In the genomic region with DNA sequence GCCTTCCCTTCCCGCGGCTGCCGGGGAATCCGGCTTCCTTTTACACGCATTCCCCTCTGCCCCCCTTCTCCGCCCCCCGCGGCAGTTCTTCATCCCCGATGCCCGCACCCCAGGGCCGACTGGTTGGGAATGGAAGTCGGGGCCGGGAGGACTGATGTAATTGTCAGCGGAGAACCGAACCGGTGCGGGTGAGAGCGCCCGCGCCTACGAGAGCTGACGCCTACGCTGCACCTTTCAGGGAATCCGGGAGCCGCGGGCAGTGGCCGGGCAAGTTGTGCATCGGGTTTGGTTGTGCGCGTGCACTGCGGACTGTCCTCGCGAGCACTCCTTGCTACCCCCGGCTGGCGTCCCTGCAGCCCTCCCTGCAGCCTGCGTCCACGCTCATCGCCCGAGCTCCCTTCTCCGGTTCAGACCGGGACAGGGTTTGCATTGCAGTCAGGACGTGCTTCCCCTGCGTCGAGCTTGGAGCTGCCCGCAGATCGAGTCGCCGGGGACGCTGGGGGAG, we compare ENCODE assay signal across 8 mouse cellular contexts. TPM values are rescaled to one million over a fixed set of nuclear protein-coding genes. Genes with fewer than 3 reads are reported as not detected.
DNase-seq lines count a peak whose midpoint lies in the region; ATAC-seq and TF ChIP-seq lines count a peak whose summit lies in the region.

No protein-coding gene starts in this region.

- DNase-seq in spleen, postnatal 10 days (ENCODE audit: low spot score in 2 of 2) = peak; percentile 7 to 17
- DNase-seq in spleen, postnatal 36 days (ENCODE audit: low spot score in 2 of 2) = no peak
- DNase-seq in embryo, embryonic 11.5 days (ENCODE audit: low read depth, low spot score) = peak; percentile 39
- DNase-seq in left cerebral cortex, postnatal 25 days (ENCODE audit: low spot score in 2 of 2) = peak; percentile 73 to 79
- DNase-seq in midbrain, embryonic 10.5 days (ENCODE audit: low spot score) = peak; percentile 79

- H3K4me1 ChIP-seq in intestine, embryonic 16.5 days (ENCODE audit: control insufficient read depth, insufficient read depth, low read length) = peaks cover 4% of the 10 kb centered on the region; the same call in 1 of the 2 replicates
- peaks cover 14% of the 10 kb centered on the region for H3K4me1 ChIP-seq in midbrain, embryonic 10.5 days
- no peaks in the 10 kb centered on the region; the same call in 1 of the 2 replicates for H3K4me1 ChIP-seq in small intestine, adult 2 months (ENCODE audit: control insufficient read depth, insufficient read depth, insufficient read length, low read length)

- H3K36me3 ChIP-seq in intestine, embryonic 16.5 days (ENCODE audit: control insufficient read depth, insufficient read depth, low read length) = no peaks in the 10 kb centered on the region
- no peaks in the 10 kb centered on the region for H3K36me3 ChIP-seq in midbrain, embryonic 10.5 days
- H3K36me3 ChIP-seq in small intestine, adult 2 months (ENCODE audit: control insufficient read depth, insufficient read depth, low read length) = no peaks in the 10 kb centered on the region

- no peak for TF ChIP-seq POLR2A in small intestine, adult 2 months (IDR thresholded peaks at IDR 0.05; ENCODE audit: low read depth, low read length)

- WGBS in intestine, embryonic 16.5 days = under 1% methylated on average over 48 of the region's 49 CpGs
- WGBS in midbrain, embryonic 10.5 days = under 1% methylated on average over 49 of the region's 49 CpGs
- WGBS in small intestine, adult 2 months = under 1% methylated on average over 49 of the region's 49 CpGs

- peak overlapping the region; percentile 93 for H3K4me2 ChIP-seq in intestine, embryonic 16.5 days (ENCODE audit: low read depth, low read length)

- peak overlapping the region; percentile 94 for H3K4me3 ChIP-seq in intestine, embryonic 16.5 days (ENCODE audit: low read length)
- peak overlapping the region; percentile 85 for H3K4me3 ChIP-seq in midbrain, embryonic 10.5 days
- H3K4me3 ChIP-seq in small intestine, adult 2 months (ENCODE audit: low read depth, low read length) = peak overlapping the region; percentile 77

- H3K27me3 ChIP-seq in intestine, embryonic 16.5 days (replicated peaks; ENCODE audit: control insufficient read depth, insufficient read depth, low read length) = no peaks in the 10 kb centered on the region
- peaks cover 59% of the 10 kb centered on the region for H3K27me3 ChIP-seq in midbrain, embryonic 10.5 days (ENCODE audit: low read depth, poor library complexity, severe bottlenecking)
- no peaks in the 10 kb centered on the region; the same call in 1 of the 2 replicates for H3K27me3 ChIP-seq in small intestine, adult 2 months (ENCODE audit: control insufficient read depth, insufficient read depth, low read length)

- no peak for TF ChIP-seq CTCF in small intestine, adult 2 months (IDR thresholded peaks at IDR 0.05; ENCODE audit: extremely low read depth, insufficient read length, insufficient replicate concordance, low read depth, low read length)

- ATAC-seq in granulocyte monocyte progenitor cell, adult 5-6 weeks (replicated peaks; ENCODE audit: poor library complexity, severe bottlenecking) = peak; percentile 45
- ATAC-seq in intestine, embryonic 16.5 days = peak; percentile 53

- no peaks in the 10 kb centered on the region for H3K9me3 ChIP-seq in intestine, embryonic 16.5 days (ENCODE audit: control insufficient read depth, low read length)
- H3K9me3 ChIP-seq in midbrain, embryonic 10.5 days (replicated peaks) = no peaks in the 10 kb centered on the region

- H3K27ac ChIP-seq in intestine, embryonic 16.5 days (ENCODE audit: low read length) = peak overlapping the region; percentile 60
- H3K27ac ChIP-seq in midbrain, embryonic 10.5 days (replicated peaks) = peak overlapping the region; percentile 88
- peak overlapping the region; percentile 58 for H3K27ac ChIP-seq in small intestine, adult 2 months (ENCODE audit: insufficient read depth, low read depth, low read length)

- peak overlapping the region; percentile 88 for H3K9ac ChIP-seq in intestine, embryonic 16.5 days (ENCODE audit: low read depth, low read length)

- intact Hi-C loops in left cerebral cortex, postnatal 25 days (cut with DNase I) = loop anchor here (1.0 to 2.0 kb wide), 3 partner anchors 37 to 132 kb away; no protein-coding TSS in a partner anchor

RNA-seq across cellular contexts. Expression of gene Osbpl6, which starts 0.7 kb away (rescaled TPM):
- not detected in 2 replicates for total RNA-seq in granulocyte monocyte progenitor cell, adult 5-6 weeks (2014; fragmentation: Nextera tagmentation)
- total RNA-seq in granulocyte monocyte progenitor cell, adult 5-6 weeks (2017) = not detected in 2 replicates
- polyA plus RNA-seq in intestine, embryonic 16.5 days (2015; fragmentation: Nextera tagmentation; extraction: Ambion mirVana) = 9.4 and 10.3 TPM in 2 replicates
- total RNA-seq in left cerebral cortex, postnatal 25 days (2021) = 10 to 100 TPM; 49.0 to 54.3 TPM
- polyA plus RNA-seq in midbrain, embryonic 10.5 days (2016; fragmentation: Nextera tagmentation; extraction: Ambion mirVana) = 10.8 and 11.0 TPM in 2 replicates
- polyA plus RNA-seq in small intestine, adult 2 months (2012; rRNA removed) = 72.6 and 74.7 TPM in 2 replicates

RNA-seq across cellular contexts. Expression of gene Rbm45, which starts 37.2 kb away (rescaled TPM):
- 20.0 and 21.8 TPM in 2 replicates for total RNA-seq in granulocyte monocyte progenitor cell, adult 5-6 weeks (2014; fragmentation: Nextera tagmentation)
- 45.1 and 49.8 TPM in 2 replicates for total RNA-seq in granulocyte monocyte progenitor cell, adult 5-6 weeks (2017)
- 11.9 and 13.0 TPM in 2 replicates for polyA plus RNA-seq in intestine, embryonic 16.5 days (2015; fragmentation: Nextera tagmentation; extraction: Ambion mirVana)
- 10 to 100 TPM; 37.4 to 42.8 TPM for total RNA-seq in left cerebral cortex, postnatal 25 days (2021)
- 19.7 and 20.2 TPM in 2 replicates for polyA plus RNA-seq in midbrain, embryonic 10.5 days (2016; fragmentation: Nextera tagmentation; extraction: Ambion mirVana)
- polyA plus RNA-seq in small intestine, adult 2 months (2012; rRNA removed) = 4.6 and 11.4 TPM in 2 replicates

RNA-seq across cellular contexts. Expression of gene Cyct, which starts 46.7 kb away (rescaled TPM):
- not detected in 2 replicates for total RNA-seq in granulocyte monocyte progenitor cell, adult 5-6 weeks (2014; fragmentation: Nextera tagmentation)
- total RNA-seq in granulocyte monocyte progenitor cell, adult 5-6 weeks (2017) = not detected in 2 replicates
- polyA plus RNA-seq in intestine, embryonic 16.5 days (2015; fragmentation: Nextera tagmentation; extraction: Ambion mirVana) = not detected in 2 replicates
- not detected for total RNA-seq in left cerebral cortex, postnatal 25 days (2021)
- not detected in 2 replicates for polyA plus RNA-seq in midbrain, embryonic 10.5 days (2016; fragmentation: Nextera tagmentation; extraction: Ambion mirVana)
- polyA plus RNA-seq in small intestine, adult 2 months (2012; rRNA removed) = 0.28 TPM in 1 of 2 replicates, not detected in the other

Comparison
In these comparisons a context has a peak if more than half of its experiments do, and no peak if none do; other contexts are left out.
1. DNase-seq: peak in spleen, postnatal 10 days (2 of 2), embryo, embryonic 11.5 days (single experiment), left cerebral cortex, postnatal 25 days (2 of 2) and midbrain, embryonic 10.5 days (single experiment); none in spleen, postnatal 36 days (0 of 2).
2. Peak in every context shown above with its lines, with median percentiles within 50 percentile points of each other: H3K27ac ChIP-seq and H3K4me3 ChIP-seq.